Mouse (Mus musculus) myocyte (in vitro differentiated cells): ENCODE data around the gene Robo2.

Source experiments
- E2F4 ChIP-seq: IDR thresholded peaks from one replicate; pipeline ENCODE4 v1.6.1; 2011; ENCODE audit warnings: mild to moderate bottlenecking, control low read depth, moderate library complexity; ENCODE audit not compliant: insufficient read depth
- MAX ChIP-seq: IDR thresholded peaks from one replicate; pipeline ENCODE4 v1.6.1; 2011; ENCODE audit warnings: low read depth, mild to moderate bottlenecking, control low read depth
- MYOD1 ChIP-seq, 3 experiments: IDR thresholded peaks; one replicate each; pipeline ENCODE4 v1.6.1; 2011; ENCODE audit warnings: control low read depth in 2 of 3, low read depth in 2 of 3, mild to moderate bottlenecking in 2 of 3, moderate library complexity in 1 of 3; ENCODE audit not compliant: insufficient read length in 2 of 3, control insufficient read depth in 1 of 3
- MYOG ChIP-seq, 3 experiments: IDR thresholded peaks; one replicate each; pipeline ENCODE4 v1.6.1; 2011; ENCODE audit warnings: control low read depth in 2 of 3, low read depth in 2 of 3, mild to moderate bottlenecking in 2 of 3; ENCODE audit not compliant: insufficient read length in 2 of 3, control insufficient read depth in 1 of 3, insufficient read depth in 1 of 3
- POLR2A ChIP-seq: IDR thresholded peaks from one replicate; pipeline ENCODE4 v1.6.1; 2011; ENCODE audit warnings: low read depth, mild to moderate bottlenecking, control low read depth, moderate library complexity; ENCODE audit not compliant: insufficient read length
- SRF ChIP-seq: IDR thresholded peaks from one replicate; pipeline ENCODE4 v1.6.1; 2011; ENCODE audit warnings: low read depth; ENCODE audit not compliant: control insufficient read depth, insufficient read length
- TCF12 ChIP-seq: IDR thresholded peaks from one replicate; pipeline ENCODE4 v1.6.1; 2011; ENCODE audit warnings: mild to moderate bottlenecking, control low read depth; ENCODE audit not compliant: poor library complexity, insufficient read depth, severe bottlenecking
- USF1 ChIP-seq: IDR thresholded peaks from one replicate; pipeline ENCODE4 v1.6.1; 2011; ENCODE audit warnings: low read depth, mild to moderate bottlenecking, control low read depth, moderate library complexity

- no peak for TF ChIP-seq POLR2A
- TF ChIP-seq MYOG (IDR thresholded peaks at IDR 0.05; ENCODE audit: control insufficient read depth in 1 of 3, insufficient read depth in 1 of 3, insufficient read length in 2 of 3, low read depth in 2 of 3), result no peak
- no peak for TF ChIP-seq TCF12
- no peak for TF ChIP-seq USF1
- no peak for TF ChIP-seq MAX
- TF ChIP-seq MYOD1 (IDR thresholded peaks at IDR 0.05; ENCODE audit: control insufficient read depth in 1 of 3, insufficient read length in 2 of 3, low read depth in 2 of 3), result no peak
- TF ChIP-seq SRF, result no peak
- no peak for TF ChIP-seq E2F4
These were observed 465.5 kb downstream of the Robo2 start for GRCm38 (mm10) chr16:73946171-73946570.
